Mouse (Mus musculus) heart, adult 9 months (tissue): ENCODE measurements around the gene Pex11a.
"Not testable (repeated sequence)": the region's sequence is repeated elsewhere in the genome, so short reads cannot be mapped to it uniquely, and the experiment has no call there.

Source experiments
- DNase-seq, 2 experiments: peaks; one replicate each; pipeline ENCODE4 v3.0.0; 2022; ENCODE audit warnings: low spot score in 2 of 2

Pex11a gene

DNA sequence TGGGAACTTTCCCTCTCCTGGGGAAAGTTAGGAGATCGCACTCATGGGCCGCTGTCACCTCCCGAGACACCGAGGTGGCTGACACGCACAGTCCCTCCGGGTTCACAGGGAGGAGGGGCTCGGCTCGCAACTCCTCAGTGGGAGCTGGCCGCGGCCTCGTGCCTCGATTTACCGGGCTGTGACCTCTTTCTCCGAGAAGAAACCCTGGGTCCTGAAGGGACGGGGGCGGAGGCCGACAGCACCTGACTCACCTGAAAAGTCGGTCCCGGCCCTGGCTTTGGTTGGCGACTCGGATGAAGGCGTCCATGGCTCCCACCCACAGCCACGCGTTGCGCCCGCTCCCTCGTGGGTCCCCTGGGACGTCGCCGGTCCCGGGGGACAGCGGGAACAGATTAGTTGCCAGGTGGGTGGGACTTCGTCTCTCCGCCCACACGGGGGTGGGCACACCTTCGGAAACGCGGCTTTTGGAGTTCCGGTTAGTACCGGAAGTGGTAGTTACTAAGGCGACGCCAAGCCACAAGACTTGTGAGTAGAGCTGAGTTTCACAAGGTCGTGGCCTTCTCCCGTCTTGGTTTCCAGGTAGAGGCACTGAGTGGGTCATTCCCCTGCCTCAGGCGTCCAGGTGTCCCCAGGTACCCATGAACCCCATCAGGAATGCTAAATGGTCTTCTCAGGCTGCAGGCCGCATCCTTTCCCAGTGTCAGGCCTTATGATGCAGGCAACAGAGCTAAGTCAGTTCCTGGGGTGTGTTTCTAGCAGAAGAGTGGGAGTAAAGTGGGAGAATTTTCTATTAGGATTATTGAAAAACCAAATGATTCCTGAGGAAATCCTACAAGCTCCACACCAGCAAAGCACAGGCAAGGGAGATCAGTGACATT is at the start of gene Pex11a, which contains the start of gene Wdr93:
TSS of gene Pex11a (minus strand) at position 473 of the 878 bp plus-strand sequence.
TSS of gene Wdr93 (plus strand) at position 505 of the 878 bp plus-strand sequence.
- DNase-seq, result peak; percentile 58 to 75

DNA sequence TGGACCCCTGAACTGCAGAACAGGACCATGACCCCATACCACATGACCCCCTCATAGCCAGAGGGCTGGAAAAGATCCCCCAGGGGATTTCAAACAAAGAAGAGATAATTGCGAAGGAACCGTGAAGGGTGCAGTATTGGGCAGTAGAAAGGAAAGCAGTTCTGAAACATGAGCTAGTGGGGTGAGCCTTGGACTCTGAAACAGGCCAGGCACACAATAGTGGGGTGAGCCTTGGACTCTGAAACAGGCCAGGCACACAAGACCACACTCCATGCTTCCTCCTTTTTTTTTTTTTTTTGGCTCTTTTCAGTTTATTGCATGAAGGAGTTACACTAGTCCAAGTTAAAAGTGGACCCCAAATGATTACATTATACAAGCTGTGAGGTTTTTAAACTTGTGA is 46.9 kb upstream of the Pex11a start:
- not testable (repeated sequence) for DNase-seq

DNA sequence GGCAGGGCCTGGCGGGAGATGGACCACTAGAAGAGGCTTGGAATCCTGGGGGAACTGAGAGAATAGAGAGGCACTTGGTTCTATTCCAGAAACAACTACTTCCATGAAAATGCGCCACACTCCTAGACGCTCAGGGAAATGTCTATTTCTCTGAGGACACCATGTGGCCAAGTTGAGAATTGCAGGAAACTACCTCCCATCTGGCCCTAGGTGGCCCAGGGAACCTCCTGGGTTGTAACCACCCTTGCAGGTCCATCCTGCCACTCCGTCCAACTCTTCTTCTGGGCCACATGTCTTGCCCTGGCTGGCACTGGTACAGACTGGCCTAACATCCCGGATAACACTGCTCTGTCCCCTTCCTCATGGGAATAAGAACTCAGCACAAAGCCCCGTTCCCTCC is 43.4 kb upstream of the Pex11a start:
- peak; percentile 63 to 71 for DNase-seq

DNA sequence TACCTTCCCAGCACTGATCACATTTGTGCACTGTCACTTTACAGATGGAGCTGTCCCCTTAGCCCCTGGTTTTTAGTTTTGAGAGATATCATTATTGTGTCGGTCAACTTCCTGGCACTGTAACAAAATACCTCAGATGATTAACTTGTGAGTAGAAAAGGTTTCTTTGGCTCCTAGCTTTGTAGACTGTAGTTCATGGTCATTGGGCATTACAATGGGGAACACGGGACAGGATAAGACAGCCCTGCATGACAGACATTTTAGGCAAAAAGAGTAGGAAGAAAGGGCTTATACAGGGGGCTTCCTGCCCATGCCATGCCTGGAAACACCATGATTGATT is 39.6 kb upstream of the Pex11a start:
- no peak for DNase-seq

DNA sequence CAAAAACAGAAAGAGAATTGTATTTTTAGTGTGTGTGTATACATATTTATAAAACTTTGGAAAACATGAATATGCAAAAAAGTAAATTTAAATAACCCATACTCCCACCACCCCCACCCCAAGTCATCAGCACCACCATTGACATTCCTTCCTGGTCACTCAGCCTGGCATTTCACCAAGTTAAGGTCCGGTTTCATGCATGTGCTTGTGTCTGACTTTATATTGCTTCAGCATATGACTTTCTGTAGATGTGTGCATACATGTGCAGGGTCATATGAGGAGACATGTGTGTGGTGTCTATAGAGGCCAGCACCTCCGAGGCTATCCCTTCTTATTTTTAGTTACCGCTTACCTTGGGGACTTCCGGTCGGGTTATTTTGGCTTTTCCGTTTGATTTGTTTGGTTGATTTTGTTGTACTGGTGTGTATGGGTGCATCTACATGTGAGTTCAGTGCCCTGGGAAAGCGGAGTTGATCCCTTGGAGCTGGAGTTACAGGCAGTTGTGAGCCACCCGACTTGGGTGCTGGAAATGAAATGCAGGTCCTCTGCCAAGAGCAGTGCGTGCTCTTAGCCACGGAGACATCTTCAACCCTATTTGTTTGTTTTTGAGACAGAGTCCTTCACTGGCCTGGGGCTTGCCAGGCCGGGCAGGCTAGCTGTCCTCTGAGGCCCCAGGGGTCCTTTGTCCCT is 39.0 kb upstream of the Pex11a start:
- no peak for DNase-seq

DNA sequence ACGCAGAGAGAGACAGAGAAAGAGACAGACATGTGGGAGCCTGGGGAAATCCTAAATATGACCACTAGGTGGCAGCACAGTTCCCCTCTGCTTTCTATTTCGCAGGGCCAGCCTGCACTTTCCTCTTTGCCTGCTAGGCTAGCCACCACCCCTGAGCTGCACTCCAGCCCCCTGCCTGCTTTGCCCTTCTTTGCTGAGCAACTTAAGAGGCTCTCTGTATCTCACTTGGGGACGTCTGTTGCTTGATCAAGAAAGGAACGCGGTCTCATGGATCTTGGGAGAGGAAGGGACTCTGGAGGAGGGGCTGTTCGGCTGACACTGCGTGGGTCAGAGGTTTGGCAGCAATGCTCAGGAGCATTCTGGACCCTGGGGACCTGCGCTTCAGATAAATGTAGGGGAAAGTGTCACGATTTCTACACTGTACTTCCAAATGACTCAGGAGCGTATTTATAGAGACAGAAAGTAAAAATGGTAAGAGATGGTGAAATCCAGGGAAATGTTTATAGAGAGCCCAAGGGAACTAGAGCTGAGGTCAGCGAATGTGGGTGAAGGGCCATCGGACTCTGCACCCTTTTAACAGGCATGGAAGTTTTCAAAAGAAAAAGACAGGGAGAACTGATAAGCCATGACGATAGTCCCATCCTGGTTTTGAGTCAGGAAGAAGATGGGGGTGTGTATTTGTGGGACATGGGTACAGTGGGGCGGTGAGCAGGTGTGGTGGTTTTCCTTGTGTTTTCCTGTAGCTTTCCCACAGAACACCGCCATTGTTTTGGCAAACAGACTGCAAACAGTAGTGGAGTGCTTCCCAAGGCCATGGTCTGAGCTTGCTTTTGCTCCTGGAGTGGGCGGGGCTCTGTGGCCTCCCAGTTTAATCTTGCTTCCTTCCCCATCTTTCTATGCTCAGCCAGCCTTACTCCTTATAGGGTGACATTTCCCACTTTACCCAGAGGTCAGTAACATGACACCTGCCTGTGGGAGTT is 38.0 kb upstream of the Pex11a start:
- DNase-seq, result peak; percentile 59 to 83

DNA sequence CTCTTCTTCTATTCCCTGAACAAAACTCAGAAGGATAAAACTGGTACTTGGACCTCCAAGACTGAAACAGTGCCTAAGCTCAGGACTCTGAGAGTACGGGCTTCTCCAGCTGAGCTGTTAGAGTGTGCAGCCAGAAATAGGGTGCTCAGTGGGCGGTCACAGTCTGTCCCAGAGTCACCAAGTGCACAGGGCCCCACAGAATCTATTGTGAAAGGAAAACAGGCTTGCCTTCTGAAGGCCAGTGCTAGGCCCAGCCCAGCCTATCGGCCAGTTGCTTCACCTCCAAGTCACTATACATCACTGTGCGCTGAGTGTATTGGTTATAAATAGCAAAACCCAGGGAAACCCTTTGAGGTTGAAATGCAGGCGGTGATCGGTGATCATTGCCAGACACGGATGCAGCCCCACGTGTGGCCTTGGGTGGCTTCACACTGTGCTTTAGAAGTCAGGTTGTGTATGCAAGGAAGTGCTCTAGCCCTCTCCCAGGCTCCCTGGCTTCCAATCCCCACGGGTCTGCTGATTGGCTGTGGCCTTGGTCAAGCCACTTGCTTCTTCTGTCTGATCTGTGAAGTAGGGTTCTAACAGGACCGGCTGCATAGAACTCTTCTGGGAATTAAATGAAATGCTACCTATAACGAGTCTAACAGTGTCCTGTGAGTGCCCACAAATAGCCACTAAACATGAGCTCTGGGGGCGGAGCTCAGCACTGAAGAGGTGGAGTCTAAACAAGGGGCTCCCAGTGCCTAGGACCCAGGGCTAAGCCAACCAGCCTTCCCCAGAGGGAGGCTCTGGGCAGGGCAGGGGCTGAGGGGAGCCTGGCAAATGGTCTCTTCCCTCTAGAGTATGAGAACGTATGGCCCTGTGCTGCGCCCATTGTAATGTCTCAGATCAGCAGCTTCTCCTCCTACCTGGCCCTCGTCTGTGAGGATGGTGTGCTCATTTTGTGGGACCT is 28.9 kb upstream of the Pex11a start:
- no peak for DNase-seq

DNA sequence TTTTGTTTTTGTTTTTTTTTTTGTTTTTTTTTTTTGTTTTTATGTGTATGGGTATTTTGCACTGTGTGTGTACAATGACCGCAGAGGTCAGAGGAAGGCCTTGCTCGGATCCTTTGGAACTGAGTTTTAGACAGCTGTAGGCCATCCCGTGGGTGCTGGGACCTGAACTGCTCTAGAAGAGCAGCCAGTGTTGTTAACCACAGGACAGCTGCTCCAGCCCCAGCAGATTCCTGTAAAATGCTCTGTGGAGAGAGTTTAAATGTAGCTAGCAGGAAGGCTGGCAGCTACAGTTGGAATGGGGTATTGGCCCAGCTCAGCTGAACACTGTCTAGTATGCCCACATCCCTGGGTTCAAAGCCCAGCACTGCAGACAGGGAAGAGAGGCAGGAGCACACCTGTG is 26.7 kb upstream of the Pex11a start:
- DNase-seq, result no peak

DNA sequence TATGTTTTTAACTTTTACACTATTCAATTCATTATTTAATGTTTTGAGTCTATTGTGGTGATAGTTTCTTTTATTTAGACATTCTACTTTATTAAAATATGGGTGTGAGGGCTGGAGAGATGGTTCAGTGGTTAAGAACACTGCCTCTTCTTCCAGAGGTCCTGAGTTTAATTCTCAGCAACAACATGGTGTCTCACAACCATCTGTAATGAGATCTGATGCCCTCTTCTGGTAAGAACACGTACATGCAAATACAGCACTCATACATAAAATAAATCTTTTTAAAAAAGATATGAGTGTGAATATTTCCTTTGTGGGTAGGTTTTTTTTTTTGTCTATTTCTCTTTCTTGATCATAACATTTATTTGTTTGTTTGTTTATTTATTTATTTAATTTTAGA is 23.1 kb upstream of the Pex11a start:
- DNase-seq, result no peak

DNA sequence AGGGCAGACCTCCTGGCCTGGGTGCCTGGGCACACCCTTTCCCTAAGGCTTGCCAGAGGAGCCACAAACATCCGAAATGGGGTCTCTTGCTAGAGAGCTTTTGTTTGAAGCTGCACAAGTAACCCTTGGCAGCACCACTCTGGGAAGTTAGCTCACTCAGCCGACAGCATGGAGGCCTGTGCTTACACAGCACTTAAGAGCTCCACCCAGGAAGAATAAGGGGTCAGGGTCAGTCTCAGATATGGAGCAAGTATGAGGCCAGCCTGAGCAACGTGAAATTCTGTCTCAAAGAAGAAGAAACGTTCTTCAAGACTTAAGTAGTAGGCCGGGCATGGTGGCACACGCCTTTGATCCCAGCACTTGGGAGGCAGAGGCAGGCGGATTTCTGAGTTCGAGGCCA is 19.2 kb upstream of the Pex11a start:
- DNase-seq, result no peak

DNA sequence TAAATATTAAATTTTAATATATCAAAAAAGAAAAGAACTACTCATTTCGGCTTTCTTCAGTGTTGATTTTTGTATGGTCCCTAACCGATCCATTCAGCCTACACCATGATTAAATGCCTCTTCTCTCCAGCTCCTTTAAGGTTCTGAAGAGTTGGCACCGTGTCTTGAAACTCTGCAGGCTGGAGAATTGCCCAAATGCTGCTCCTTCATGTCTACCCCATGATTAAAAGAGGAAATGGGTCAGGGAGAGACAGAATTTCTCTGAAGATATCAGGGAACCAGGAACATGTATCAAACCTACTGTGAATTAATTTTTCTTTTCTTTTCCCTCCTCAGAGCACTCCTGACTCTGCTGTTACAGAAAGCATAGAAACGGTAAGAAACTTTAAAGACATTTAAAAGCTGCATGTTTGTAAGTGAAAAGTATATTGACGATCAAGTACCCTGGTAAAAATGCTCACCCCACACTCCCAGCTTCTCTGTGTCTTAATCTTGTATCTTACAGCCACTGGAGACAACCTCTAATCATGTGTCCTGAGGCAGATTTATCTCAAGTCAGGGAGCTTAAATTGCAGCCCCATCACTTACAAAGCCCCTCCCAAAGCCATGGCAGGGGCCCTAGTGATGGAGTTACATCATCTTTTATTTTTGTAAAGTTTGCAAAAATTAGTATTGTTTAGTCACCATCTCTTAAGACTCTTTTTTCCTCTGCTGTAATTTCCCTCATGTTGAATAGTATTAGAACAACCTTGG is 18.4 kb upstream of the Pex11a start:
- no peak for DNase-seq

DNA sequence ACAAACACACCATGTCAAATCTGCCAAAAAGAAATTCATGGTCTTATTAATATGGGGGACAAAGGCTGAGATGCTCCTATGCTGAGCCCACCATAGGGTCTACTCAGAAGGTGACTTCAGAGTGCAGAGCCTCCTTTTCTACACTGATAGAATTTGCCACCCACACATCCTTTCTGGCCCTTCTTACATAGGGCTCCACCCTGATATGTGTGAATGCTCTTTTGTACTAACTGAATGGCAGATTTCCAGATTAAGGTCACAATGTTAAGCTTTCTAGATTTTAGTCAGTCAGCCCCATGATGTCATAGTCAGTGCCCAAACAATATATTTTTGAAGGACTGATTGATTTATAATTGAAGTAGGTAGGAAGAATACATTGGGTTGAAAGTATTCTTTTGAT is 16.8 kb upstream of the Pex11a start:
- DNase-seq, result no peak

DNA sequence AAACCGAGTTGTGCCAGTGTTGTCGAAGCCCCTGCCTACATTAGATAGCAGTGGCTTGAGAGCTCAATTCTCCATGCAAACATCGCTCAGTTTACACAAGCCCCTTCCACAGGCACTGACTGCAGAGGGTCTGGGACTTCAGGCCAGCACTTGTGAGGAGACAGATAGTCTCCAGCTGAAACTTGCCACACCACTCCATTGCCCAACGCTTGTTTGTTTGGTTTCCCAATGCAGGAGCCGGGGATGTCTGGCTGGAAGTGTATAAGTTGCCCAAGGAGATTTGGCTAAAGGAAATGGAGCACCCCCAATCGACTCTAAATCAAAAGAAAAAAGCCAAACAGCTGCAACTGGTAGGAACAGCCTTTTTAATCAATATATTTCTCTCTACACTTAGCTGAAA is 15.2 kb upstream of the Pex11a start:
- DNase-seq, result no peak

DNA sequence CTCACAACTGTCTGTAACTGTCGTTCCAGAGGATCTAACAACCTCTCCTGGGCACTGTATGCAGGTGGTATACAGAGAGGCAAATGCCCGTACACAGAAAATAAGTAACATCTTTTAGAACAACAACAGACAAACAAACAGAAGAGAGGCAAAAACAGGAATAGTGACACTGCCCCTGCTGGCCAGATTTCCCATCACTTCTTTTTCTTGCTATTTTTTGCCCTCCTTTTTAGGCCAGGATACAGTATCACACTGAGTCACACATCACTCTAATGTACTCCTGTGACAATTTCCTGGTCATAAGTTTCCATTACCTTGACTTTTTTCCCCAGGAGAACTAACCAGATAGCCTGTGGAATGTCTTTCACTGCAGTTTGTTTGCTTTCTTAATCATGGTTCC is 13.4 kb upstream of the Pex11a start:
- no peak for DNase-seq

DNA sequence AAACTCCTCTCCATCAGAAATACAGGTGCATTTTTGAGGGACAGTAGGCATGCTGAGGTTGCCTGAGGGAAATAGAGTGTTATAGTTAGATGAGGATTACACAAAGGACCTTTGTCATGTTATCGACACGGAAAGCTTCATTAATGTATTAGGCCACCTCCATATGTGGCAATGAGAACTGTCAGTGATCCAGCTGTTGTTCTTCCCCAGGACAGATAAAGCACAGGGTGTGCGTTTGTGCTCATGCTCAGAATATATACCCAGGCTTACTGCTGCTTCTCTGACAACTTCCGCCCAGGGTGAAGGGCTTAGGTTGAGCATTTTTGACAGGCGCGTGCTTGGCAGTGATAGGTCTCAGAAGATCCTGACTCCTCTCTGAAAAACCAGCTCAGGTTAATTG is 6.6 kb upstream of the Pex11a start:
- no peak for DNase-seq

DNA sequence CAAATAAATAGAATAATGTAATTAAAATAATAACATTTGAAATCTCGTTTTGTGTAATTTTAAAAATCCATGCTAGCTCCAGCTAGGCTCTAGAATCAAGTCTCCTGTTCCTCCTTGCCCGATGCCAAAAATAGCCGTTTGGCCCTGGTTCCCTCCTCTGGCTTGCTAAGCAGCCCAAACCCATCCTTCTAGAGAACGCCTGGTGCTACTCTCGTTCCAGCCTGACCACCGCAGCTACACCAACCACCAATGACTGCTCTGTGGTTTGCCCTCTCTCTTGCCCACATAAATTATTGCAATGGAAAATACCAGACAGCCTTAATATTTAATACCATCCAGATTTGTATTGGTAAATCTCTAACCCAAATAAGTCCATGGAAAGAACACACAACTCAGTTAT is 4.7 kb upstream of the Pex11a start:
- DNase-seq, result no peak

DNA sequence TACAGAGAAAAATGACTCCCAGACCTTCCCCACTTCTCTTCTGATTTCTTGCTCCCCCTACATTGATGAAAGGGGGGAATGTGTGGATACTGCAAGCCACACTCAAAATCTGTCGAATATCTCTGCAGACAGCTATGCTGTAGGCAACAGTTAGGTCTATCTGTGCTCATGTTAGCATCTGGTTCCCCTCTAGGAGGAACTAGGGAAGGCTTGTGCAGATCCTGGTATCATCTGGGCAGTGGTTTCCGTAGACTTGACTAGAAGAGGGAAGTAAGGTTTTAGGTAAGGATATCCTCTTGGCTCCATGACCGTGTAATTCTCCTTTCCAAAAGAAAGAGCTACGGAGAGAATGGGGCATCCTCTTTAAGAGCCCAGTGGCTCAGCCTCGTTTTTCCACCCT is 1.7 kb upstream of the Pex11a start:
- no peak for DNase-seq

DNA sequence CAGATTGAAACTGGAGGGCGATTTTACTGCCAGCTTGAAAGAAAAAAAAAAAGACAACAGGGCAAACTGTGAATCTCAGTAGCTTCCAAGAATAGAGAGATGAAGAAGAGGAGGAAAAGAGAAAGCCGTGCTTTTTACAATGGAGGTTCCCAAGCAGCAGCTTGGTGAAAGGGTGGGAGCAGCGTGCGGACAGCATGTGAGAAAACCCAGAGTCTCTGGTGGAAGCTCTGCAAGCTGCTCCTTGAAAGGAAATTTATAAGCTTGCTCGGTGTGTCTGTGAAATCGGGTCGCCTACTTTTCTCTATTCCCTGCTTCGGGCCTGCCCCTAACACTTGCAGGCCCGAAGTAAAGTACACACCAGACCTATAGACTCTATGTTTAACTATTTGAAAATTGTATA is 1.1 kb upstream of the Pex11a start:
- DNase-seq, result no peak

DNA sequence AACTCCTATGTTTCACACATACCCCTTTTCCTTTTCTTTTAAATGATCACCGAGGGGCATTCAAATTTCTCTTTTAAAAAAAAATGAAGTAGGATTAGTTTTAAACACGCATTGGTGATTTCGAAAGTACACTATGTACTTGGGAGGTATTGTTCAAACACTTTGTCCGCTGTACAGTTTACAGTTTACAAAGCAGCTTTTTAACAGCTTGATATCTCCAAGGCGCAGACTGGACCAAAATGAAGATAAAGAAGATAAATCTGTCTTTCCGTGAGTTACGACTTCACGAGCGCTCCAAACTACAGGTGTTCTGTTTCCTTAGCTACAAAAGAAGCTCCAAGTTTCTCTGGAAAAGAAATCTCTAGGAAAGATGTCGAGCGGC is 663 bp downstream of the Pex11a start:
- no peak for DNase-seq

DNA sequence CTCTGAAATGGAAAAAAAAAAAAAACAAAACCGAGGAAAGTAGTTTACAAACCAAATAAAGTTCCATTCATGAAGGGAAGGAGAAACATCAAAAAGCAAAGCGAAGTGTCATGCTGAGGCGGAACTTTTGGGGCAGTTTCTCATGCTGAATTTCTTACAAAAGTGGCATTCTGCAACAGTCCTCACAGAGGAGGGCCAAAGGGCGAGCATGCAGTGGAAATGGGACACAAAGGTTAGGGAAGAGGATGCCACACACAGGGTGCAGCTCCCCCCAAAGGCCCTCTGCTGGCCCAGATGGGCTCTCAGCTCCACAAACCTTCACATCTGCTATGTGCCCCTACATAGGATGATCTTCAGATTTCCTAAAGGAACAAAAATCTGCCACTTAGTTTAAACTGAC is 2.7 kb downstream of the Pex11a start:
- no peak for DNase-seq
